Mouse (Mus musculus) embryonic facial prominence, embryonic 11.5 days (tissue): Measurements from ENCODE around the gene Fam8a1. TPM values are rescaled to one million over a fixed set of nuclear protein-coding genes. Genes with fewer than 3 reads are reported as not detected.
A peak's percentile ranks its signal among the peaks of the same experiment; 100 is the strongest.

Source experiments
- ATAC-seq: fragments of 200-750 bp; cut with Nextera tagmentation; replicated peaks from 2 replicates; pipeline ENCODE4 v1.8.0; 2017; ENCODE audit warnings: low read depth; ENCODE audit not compliant: insufficient number of reproducible peaks, low FRiP score, low TSS enrichment
- DNase-seq: peaks from one replicate; pipeline ENCODE4 v3.0.0-alpha.2; 2015; ENCODE audit warnings: low spot score
- H3K27ac ChIP-seq: fragments of 300-500 bp; sonication (generic); replicated peaks from 2 replicates; pipeline ENCODE4 v1.5.1; 2014; ENCODE audit warnings: mild to moderate bottlenecking, low read depth, low read length, control low read depth
- H3K27me3 ChIP-seq: fragments of 300-500 bp; sonication (generic); 2 replicates; pipeline ENCODE4 v1.6.1; 2014; ENCODE audit warnings: mild to moderate bottlenecking, low read length, moderate library complexity, mixed read lengths; ENCODE audit not compliant: control insufficient read depth, insufficient read depth
- H3K36me3 ChIP-seq: fragments of 300-500 bp; sonication (generic); replicated peaks from 2 replicates; pipeline ENCODE4 v1.6.1; 2014; ENCODE audit warnings: low read depth, mild to moderate bottlenecking, low read length, moderate library complexity, mixed read lengths; ENCODE audit not compliant: control insufficient read depth, insufficient read depth
- H3K4me1 ChIP-seq: fragments of 300-500 bp; sonication (generic); 2 replicates; pipeline ENCODE4 v1.6.1; 2014; ENCODE audit warnings: low read length, mixed read lengths; ENCODE audit not compliant: control insufficient read depth, insufficient read depth
- H3K4me2 ChIP-seq: fragments of 300-500 bp; sonication (generic); 2 replicates; pipeline ENCODE4 v1.6.1; 2014; ENCODE audit warnings: low read depth, mild to moderate bottlenecking, control low read depth, low read length, moderate library complexity
- H3K4me3 ChIP-seq: fragments of 300-500 bp; sonication (generic); 2 replicates; pipeline ENCODE4 v1.5.1; 2014; ENCODE audit warnings: low read depth, low read length, control low read depth
- H3K9ac ChIP-seq: fragments of 300-500 bp; sonication (generic); replicated peaks from 2 replicates; pipeline ENCODE4 v1.6.1; 2014; ENCODE audit warnings: mild to moderate bottlenecking, control low read depth, low read length
- H3K9me3 ChIP-seq: fragments of 300-500 bp; sonication (generic); replicated peaks from 2 replicates; pipeline ENCODE4 v1.6.1; 2016; ENCODE audit warnings: mild to moderate bottlenecking, low read length, inconsistent platforms, mixed read lengths; ENCODE audit not compliant: control insufficient read depth
- WGBS: fragments of 180-500 bp; shearing (Covaris S2); extraction: QIAGEN DNeasy Blood & Tissue Kit; methylation state at CpG from one replicate; pipeline ENCODE4 v1.1.7; 2014; 5-methylcytosine and 5-hydroxymethylcytosine counted together
- polyA plus RNA-seq: library from polyadenylated mRNA; unstranded; fragments of >200 nt; fragmentation: Nextera tagmentation; extraction: Ambion mirVana; gene quantifications from 2 replicates; pipeline ENCODE4 v1.2.1, GENCODE M21; 2014

The Fam8a1 gene
- polyA plus RNA-seq, 1 experiment from 2014 or later: 10.1 TPM

DNA sequence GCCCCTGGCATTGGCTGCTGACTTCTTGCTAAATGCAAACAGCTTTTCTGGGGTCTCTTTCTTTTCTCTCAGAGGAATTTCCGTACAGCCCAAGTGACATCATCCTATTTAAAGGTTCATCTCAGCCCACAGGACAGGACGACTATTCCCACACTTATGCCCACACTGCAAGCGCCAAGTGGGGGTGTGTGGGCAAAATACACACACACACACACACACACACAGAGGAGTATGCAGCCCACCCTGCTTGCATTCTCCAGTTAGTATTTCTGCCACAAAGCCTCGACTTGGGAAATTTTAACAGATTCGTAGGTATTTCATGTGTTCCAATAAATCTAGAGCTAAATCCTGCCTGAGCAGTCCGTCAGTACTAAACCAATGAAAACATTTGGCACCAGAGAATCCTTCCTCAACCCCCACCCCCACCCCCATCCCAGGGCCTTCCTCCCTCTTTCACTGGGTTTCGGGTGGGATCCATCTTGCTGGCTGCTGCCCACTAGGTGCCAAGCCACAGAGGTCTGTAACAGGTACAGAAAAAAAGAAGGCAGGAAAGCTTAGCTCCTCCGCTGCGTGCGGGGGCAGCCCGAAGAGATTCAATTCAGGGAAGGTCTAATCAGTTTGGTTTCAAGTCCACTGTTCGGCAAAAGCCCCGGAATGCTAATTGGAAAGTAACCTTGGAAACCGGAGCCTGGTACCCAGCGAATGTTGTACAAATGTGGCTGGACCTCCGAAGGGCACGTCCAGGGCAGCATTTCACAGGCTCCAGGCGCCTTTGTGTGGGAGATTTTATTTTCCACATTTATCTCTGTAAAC, 35.8 kb upstream of the Fam8a1 start:
- ATAC-seq: peak; percentile 56
- no peaks in the 10 kb centered on the region for H3K9me3 ChIP-seq
- H3K4me1 ChIP-seq: no peaks in the 10 kb centered on the region
- no peak overlapping the region; the same call in 1 of the 2 replicates for H3K9ac ChIP-seq
- DNase-seq: peak; percentile 81
- 30% methylated on average over 18 of the region's 18 CpGs for WGBS
- H3K36me3 ChIP-seq: no peaks in the 10 kb centered on the region
- H3K4me2 ChIP-seq: peak overlapping the region; percentile 32
- no peak overlapping the region for H3K4me3 ChIP-seq
- H3K27me3 ChIP-seq: no peaks in the 10 kb centered on the region
- no peak overlapping the region for H3K27ac ChIP-seq

DNA sequence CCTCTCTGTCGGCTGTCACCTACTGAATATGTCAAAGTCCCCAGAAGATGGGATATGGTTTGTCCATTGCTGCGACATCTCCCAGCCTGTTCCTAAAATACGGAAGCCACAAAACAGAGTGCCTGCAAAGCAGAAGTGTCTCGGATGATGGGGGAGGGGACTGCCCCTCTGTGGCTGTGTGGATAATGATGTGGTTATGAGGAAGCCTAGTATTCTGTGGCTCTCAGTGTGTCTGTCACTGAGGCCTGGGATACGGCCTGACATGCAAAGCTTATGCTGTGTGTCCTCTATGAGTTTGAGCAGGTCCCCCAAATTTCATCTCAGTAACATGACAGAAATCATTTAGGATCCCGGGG, 35.2 kb upstream of the Fam8a1 start:
- H3K27me3 ChIP-seq: no peaks in the 10 kb centered on the region
- peak overlapping the region; percentile 20; the same call in 1 of the 2 replicates for H3K27ac ChIP-seq
- ATAC-seq (no peak), DNase-seq (no peak)
- H3K36me3 ChIP-seq: no peaks in the 10 kb centered on the region
- no peaks in the 10 kb centered on the region for H3K4me1 ChIP-seq
- H3K9ac ChIP-seq: no peak overlapping the region; the same call in 1 of the 2 replicates
- no peak overlapping the region for H3K4me3 ChIP-seq
- no peaks in the 10 kb centered on the region for H3K9me3 ChIP-seq
- no peak overlapping the region for H3K4me2 ChIP-seq
- WGBS: 44% methylated on average over 6 of the region's 6 CpGs

DNA sequence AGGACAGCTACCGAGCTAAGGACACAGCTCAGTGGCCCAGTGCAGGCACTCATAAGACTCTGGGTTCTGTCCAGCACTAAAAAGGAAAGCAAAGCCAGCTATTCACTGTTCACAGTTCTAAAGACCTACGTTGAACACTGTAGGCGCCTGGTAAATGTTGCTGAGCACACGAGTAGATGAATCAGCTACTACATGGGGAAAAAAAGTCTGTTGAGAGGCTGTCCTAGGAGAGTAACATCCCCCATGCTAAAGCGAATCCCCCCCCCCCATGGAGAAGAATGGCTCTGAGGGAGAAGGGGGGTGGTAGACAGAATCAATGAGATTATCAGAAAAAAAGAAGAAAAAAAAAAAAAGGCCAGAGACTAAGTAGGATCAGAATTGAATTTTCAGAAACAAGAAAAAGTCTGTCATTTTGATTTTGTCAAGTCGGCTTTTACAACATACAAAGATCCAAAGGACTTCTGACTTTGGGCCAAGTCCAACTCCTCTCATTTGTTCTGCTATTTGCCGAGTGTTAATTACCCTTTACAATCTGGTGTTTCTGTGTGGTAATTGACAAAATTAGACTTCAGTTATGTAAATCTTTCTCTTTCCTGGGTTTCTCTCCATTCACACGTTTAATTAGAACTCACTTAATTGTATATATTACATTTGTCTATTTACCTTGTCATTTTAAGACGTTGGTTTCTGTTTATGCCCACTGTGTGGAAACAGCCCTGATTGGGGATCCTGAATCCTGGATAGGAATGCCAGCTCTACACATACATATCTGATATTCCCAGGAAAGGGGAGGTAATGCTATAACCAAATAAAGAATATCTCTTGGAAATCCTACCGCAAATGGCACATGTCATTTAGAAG, 28.5 kb upstream of the Fam8a1 start:
- Histone ChIP-seq H3K4me3 (no peak overlapping the region), H3K9ac (no peak overlapping the region), H3K4me1 (no peaks in the 10 kb centered on the region), H3K9me3 (no peaks in the 10 kb centered on the region; the same call in 1 of the 2 replicates), H3K27me3 (no peaks in the 10 kb centered on the region), H3K4me2 (no peak overlapping the region), H3K27ac (no peak overlapping the region), H3K36me3 (no peaks in the 10 kb centered on the region)
- 92% methylated on average over 10 of the region's 10 CpGs for WGBS
- ATAC-seq: no peak
- DNase-seq: no peak

DNA sequence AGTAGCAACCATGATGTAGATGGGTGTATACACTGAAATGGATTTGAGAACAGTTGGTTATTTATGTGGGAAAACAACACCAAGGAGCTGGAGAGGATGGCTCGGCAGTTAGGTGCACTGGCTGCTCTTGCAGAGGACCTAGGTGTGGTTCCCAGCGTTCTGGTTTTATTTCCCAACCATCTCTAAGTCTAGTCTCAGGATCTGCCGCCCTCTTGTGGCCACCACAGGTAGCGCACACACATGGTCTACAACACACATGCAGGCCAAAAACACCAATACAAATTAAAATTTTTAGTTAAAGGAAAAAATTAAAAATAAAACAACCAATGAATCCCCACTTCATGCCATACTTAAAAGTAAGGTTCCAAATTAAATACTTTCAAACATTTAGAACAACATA, 27.0 kb upstream of the Fam8a1 start:
- Histone ChIP-seq H3K27me3 (no peaks in the 10 kb centered on the region), H3K9ac (no peak overlapping the region), H3K4me3 (no peak overlapping the region), H3K27ac (no peak overlapping the region), H3K4me1 (no peaks in the 10 kb centered on the region), H3K9me3 (no peaks in the 10 kb centered on the region; the same call in 1 of the 2 replicates), H3K4me2 (no peak overlapping the region), H3K36me3 (no peaks in the 10 kb centered on the region)
- ATAC-seq: no peak
- 88% methylated on average over 4 of the region's 4 CpGs for WGBS
- no peak for DNase-seq

GRCm38 (mm10) chr13:46644175-46644574, 25.1 kb upstream of the Fam8a1 start:
- Histone ChIP-seq H3K9ac (no peak overlapping the region), H3K4me1 (no peaks in the 10 kb centered on the region), H3K4me3 (no peak overlapping the region), H3K27me3 (no peaks in the 10 kb centered on the region), H3K9me3 (no peaks in the 10 kb centered on the region; the same call in 1 of the 2 replicates), H3K4me2 (no peak overlapping the region), H3K36me3 (no peaks in the 10 kb centered on the region), H3K27ac (no peak overlapping the region)
- ATAC-seq: no peak
- no peak for DNase-seq
- 82% methylated on average over 6 of the region's 6 CpGs for WGBS

DNA sequence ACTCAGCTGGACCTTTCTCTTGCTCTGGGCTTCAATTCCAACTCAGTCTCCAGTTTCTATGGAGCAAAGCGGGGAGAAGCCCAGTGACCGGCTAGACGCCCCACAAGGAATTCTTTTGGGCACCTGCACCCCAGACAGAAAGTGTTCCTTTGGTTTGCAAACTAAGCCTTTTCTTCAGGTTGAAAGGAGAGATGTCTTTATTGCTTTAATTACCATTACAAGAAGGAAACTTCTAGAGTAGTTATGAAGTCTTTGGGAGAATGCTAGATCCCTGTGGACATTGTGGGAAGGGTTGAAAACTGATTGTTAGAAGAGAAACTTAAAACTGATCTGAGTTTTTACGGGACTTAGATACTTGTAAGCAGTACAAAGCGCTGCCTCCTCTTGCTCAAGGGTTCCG, 23.8 kb upstream of the Fam8a1 start:
- ATAC-seq (no peak), DNase-seq (no peak)
- no peak overlapping the region for H3K4me2 ChIP-seq
- H3K27ac ChIP-seq: no peak overlapping the region
- no peak overlapping the region for H3K4me3 ChIP-seq
- H3K9me3 ChIP-seq: no peaks in the 10 kb centered on the region; the same call in 1 of the 2 replicates
- H3K9ac ChIP-seq: no peak overlapping the region
- no peaks in the 10 kb centered on the region for H3K27me3 ChIP-seq
- 74% methylated on average over 6 of the region's 6 CpGs for WGBS
- H3K4me1 ChIP-seq: no peaks in the 10 kb centered on the region
- H3K36me3 ChIP-seq: no peaks in the 10 kb centered on the region

DNA sequence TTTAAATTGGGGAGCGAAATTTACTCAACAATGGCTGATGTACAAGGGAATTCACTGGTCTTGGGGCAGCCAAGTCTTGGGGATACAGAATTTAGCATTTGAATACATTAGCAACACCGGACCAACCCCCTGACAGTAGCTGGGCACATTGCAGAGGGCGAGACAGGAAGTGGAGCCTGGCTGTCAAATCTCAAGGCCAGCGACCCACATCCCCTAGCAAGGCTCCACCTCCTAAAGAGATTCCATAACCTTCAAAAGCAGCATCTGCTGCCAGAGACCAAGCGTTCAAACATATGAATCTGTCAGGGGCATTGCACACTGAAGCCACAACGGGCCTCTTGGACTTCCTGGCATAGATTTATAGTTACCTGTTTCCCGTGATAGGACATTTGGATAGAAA, 17.5 kb upstream of the Fam8a1 start:
- 90% methylated on average over 7 of the region's 7 CpGs for WGBS
- Histone ChIP-seq H3K36me3 (no peaks in the 10 kb centered on the region), H3K9me3 (no peaks in the 10 kb centered on the region), H3K27me3 (no peaks in the 10 kb centered on the region), H3K4me2 (no peak overlapping the region), H3K4me1 (no peaks in the 10 kb centered on the region), H3K27ac (no peak overlapping the region), H3K9ac (no peak overlapping the region), H3K4me3 (no peak overlapping the region)
- ATAC-seq (no peak), DNase-seq (no peak)

GRCm38 (mm10) chr13:46652671-46653070, 16.7 kb upstream of the Fam8a1 start:
- Histone ChIP-seq H3K9me3 (no peaks in the 10 kb centered on the region), H3K4me3 (no peak overlapping the region), H3K4me2 (no peak overlapping the region), H3K9ac (no peak overlapping the region), H3K27ac (no peak overlapping the region), H3K4me1 (no peaks in the 10 kb centered on the region), H3K36me3 (no peaks in the 10 kb centered on the region), H3K27me3 (no peaks in the 10 kb centered on the region)
- DNase-seq (no peak), ATAC-seq (no peak)
- WGBS: 88% methylated on average over 7 of the region's 7 CpGs
